Mouse (Mus musculus) bone marrow, adult 2 months (tissue): ENCODE data around the gene Hacd1.

Experiments used
- CTCF ChIP-seq: fragments of 200-500 bp; IDR thresholded peaks from 2 replicates; pipeline ENCODE4 v1.5.1; 2011; ENCODE audit warnings: low read length, control low read depth; ENCODE audit not compliant: control insufficient read depth, insufficient read depth
- POLR2A ChIP-seq: fragments of 200-500 bp; IDR thresholded peaks from 2 replicates; pipeline ENCODE4 v1.6.1; 2011; ENCODE audit warnings: low read depth, mild to moderate bottlenecking, control low read depth, low read length, borderline replicate concordance; ENCODE audit not compliant: control insufficient read depth

DNA sequence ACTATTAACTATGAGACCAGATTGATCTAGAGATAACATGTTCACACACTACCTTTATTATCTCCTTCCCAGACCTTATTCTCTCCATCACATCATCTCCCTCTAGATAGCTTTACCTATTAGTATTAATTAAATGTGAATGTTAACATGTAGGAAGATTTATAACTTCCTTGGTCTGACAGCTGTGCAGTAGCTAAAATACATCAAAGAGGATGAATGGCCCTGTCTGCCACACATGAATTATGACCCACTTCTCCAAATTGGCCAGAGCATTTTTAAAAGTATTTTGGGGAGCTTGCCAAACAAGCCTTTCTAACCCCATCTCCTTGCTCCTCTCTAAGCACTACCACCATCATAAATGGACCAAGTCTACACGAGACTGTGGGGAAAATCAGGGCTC lies 220.9 kb downstream of the Hacd1 start:
- no peak for TF ChIP-seq CTCF
- no peak for TF ChIP-seq POLR2A
